Mouse (Mus musculus) liver, embryonic 14.5 days (tissue): ENCODE data around the gene Armh4.

Experiments
- CTCF ChIP-seq: IDR thresholded peaks from 2 replicates; pipeline ENCODE4 v1.5.1; 2016; ENCODE audit warnings: antibody characterized with exemption, low read depth, control low read depth
- EP300 ChIP-seq: IDR thresholded peaks from 2 replicates; pipeline ENCODE4 v1.6.1; 2016; ENCODE audit warnings: antibody characterized with exemption, low read depth

- TF ChIP-seq CTCF (peak; percentile 44; the same call in 1 of the 2 replicates), EP300 (no peak)
These were observed 46.3 kb upstream of the Armh4 start for GRCm38 (mm10) chr14:49829192-49830171.
